Mouse (Mus musculus) adrenal gland (tissue): ENCODE data around the gene Klhl25.
"Not testable (repeated sequence)": the region's sequence is repeated elsewhere in the genome, so short reads cannot be mapped to it uniquely, and the experiment has no call there.

ENCODE experiments used
- intact Hi-C: fragments of 180-260 bp; cut with DNase I; formaldehyde crosslinking; loops from one replicate; pipeline ENCODE4 v1.15.1; 2025
- long read RNA-seq, 2 experiments: library from polyadenylated mRNA; unstranded; transcript quantifications; one replicate each; pipeline ENCODE4 v2.0.0; 2020; ENCODE audit warnings: borderline replicate concordance in 1 of 2; ENCODE audit not compliant: insufficient replicate concordance in 1 of 2

The Klhl25 gene
- long read RNA-seq, experiment 1, partial matches to known transcripts, result 4 of 8 reads
- long read RNA-seq, experiment 1, other reads (novel, unspliced or antisense), result 0 of 8 reads
- long read RNA-seq, experiment 2, partial matches to known transcripts, result 0 of 2 reads
- long read RNA-seq, experiment 2, other reads (novel, unspliced or antisense), result 1 of 2 reads

DNA sequence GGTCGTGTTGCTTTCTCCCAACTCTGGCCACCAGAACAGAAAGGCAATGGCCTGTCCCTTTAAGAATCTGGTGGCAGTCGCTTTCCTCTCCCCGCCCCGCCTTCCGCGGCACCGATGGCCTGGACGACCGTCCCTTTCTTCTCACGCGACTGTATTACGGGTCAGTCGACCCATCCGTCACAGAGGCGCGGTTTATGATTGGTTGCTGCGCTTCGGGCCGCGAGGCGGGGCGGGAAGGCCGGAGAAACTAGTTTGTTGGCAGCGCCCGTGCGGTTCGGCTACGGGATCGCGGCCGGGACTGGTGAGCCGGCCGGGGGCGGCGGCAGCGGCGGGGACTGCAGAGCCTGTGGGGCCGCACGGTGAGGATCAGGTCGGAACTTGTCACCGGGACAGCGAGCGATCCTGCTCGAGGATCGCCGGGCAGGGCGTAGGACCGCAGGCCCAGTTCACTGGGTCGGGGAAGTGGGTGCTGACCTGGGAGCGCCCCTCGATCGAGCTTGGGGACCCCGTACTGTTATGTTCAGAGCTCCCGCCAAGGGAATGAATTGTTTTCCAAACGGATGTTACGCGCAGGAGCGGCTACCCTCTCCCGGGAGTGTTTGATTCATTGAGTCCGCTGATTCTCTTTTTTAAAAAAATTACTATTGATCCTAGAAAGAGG is at the start of gene Klhl25:
TSS of gene Klhl25 (plus strand) at position 196 of the 661 bp plus-strand sequence.
- intact Hi-C loops, result loop anchor here (5.0 kb wide), 1 partner anchor 34 kb away; no protein-coding TSS in a partner anchor

DNA sequence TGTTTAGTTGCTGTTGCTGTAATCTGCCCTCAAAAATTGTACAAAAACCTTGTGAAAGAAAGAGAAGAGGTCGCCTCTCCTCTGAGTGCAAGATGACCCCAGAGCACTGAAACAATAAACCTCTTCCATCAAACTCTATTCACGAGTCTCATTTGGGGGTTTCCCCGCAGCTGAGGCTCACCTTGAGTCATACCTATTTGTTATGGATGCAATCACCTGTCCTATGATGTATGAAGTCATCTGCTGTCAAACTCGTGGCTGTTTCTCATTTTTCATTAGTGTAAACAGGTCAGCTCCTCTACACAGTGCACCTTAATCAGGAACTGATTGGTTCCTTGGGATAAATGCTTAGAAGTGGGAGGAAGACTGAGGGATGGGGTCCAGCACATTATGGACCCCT is 47.6 kb upstream of the Klhl25 start:
- intact Hi-C loops, result no loop called here

- intact Hi-C loops, result loop anchor here (1.0 kb wide), 1 partner anchor 62 kb away; no protein-coding TSS in a partner anchor
These were observed 47.1 kb upstream of the Klhl25 start for GRCm38 (mm10) chr7:75801022-75801421.

DNA sequence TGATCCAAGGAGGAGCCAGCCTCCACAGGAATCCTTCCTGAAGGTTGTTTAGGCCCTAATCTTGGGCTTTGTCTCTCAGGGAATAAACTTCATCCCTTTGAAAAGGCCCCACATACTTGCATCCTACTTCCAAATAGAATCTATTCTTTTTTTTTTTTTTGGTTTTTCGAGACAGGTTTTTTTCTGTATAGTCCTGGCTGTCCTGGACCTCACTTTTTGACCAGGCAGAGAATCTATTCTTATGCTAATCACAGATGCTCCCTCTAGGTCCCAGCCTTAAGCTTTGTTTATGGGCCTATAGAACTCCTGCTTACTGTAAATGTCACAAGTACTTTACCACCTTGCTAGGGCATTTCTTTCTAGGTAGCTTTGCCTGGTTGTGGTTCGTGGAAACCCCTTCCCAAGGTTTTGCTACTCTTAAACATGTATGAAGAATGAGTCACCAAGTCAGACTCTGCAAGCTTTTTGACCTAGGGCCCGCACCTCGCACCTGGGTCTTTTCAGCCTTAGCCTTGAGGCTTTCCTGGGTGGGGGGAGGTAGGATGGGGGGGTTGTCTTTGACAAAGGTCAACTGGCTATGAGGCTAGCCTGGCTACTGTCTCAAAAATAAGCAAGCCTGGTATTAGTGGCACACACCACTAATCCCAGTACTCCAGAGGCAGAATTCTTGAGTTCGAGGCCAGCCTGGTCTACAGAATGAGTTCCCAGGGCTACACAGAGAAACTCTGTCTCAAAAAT is 46.3 kb upstream of the Klhl25 start:
- intact Hi-C loops, result loop anchor here (1.0 kb wide), 1 partner anchor 62 kb away; no protein-coding TSS in a partner anchor

DNA sequence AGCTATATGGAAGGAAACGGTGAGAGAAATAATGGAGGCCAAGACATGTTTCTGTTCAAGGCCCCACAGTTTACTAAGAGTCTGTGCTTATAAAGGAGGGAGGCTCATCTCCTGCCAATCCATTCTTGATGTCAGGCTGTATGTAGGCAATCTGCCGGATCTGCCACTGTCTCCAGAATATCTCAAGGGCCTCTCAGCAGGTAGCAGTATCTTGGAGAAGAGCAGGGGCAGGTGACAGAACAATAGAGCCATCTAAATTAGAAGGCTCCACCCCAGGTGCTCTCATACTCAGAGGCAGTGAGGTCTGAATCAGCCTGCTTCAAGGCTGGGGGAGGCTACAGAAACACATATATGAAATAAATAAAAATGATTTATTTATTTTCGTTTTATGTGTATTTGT is 45.2 kb upstream of the Klhl25 start:
- intact Hi-C loops, result no loop called here

GRCm38 (mm10) chr7:75806161-75806560 is 41.9 kb upstream of the Klhl25 start:
- intact Hi-C loops, result no loop called here

GRCm38 (mm10) chr7:75806711-75807110 is 41.4 kb upstream of the Klhl25 start:
- intact Hi-C loops, result no loop called here

DNA sequence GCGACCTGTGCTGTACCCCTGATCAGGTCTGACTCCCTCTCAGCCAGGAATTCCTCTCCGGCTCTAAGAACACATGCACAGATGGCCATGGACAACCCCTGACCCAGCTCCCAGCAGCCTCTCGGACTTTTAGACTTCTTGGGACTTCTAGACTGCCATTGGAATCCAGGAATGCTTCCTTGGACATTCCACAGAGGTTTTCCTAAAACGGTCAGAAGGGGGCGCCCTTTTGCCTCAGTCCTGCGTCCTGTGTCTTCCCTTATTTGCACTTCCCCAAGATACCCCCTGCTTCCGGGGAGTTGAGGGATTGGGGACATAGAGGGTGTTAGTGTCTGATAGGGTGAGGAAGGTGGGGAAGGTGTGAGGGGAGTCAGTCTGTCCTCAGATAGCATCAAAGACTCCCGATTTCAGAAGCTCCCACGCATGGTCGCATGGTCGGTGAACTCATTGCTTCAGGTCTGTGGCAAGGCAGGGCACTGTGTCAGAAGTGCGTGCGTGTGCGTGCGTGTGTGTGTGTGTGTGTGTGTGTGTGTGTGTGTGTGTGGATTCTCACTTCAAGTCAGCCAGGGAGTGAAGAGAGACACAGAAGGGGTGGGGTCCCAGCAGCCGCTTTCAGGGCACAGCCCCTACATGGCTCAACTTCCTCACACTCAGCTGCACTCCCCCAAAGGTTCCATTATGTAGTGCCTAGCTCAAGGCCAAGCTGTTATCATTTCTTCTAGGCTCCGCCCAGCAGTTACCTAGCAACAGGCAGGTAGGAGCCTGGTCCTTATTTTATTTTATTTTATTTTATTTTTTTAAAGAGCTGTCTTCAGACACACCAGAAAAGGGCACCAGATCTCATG is 40.4 kb upstream of the Klhl25 start:
- intact Hi-C loops, result no loop called here

GRCm38 (mm10) chr7:75820687-75821086 is 27.4 kb upstream of the Klhl25 start:
- intact Hi-C loops, result no loop called here

DNA sequence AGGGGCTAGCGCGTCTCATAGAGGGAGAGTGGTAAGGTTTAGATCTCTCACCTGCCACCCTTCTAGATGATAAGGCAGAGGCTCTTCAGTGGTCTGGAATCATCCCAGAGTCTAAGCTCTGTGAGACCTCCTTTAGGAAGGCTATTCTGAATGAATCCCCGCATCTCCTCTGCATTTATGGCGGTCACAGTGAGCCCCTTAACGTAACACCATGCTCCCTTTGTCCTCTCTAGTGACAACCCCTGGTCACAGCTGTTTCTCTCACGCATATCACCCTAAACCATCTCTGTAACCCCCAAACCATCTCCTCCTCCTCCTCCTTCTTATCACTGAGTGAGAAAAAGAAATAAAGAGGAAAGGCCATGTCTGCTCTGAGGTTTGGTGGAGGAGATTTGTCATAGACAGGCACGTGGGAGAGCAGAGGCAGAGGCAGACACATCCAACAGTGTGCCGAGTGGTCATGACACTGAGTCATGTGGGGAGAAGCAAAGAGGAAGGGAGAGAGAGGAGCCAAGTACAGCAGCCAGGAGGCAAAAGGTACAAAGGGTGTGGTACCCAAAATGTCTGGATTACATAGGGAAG is 25.9 kb upstream of the Klhl25 start:
- intact Hi-C loops, result no loop called here

DNA sequence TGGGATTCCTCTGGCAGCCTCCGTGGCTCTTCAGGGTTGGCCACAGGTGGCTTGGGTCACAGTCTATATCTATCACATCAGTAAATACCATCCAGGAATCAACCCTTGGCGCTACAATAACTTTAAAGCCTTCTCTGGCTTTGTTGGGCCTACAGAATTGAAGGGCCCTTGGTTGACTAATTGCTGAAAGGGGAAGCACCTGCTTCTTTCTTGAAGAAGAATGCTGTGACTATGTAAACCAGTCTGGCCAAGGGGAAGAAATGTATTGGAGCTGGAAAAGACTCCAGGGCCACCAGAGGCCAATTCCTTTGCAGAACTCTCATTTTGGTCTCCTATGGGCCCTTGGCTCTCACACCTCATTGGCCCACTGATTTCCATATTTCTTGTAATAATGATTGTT is 25.0 kb upstream of the Klhl25 start:
- intact Hi-C loops, result no loop called here

DNA sequence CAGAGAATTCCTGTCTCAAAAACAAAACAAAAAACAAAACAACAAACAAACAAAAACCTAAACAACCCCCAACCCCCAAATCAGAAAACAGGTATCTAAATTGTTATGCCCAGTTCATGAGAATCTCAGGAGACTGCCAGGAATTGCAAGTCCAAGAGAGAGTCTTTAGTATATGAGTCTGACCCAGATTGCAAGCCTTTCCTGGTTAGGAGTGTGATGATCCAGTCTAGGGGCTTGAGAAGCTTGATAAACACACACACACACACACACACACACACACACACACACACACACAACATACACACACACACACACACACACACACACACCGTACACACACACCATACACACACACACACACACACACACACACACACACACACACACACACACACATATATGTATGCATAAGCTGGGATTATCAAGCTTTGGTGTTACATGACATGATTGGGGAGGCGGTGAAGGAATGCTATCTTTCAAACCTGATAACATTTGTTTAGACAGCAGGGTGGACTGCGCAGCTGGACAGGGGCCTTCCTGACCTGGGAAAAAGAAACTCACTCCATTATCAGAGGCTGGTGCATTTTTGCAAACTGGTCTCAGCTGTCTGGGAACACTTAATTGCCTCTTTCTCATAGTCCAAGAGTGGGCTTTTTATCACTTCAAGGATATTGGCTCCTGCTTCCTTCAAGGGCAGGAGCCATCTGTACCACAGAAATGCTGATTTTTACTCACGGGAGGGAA is 21.6 kb upstream of the Klhl25 start:
- intact Hi-C loops, result loop anchor here (5.0 kb wide), 1 partner anchor 79 kb away; no protein-coding TSS in a partner anchor

DNA sequence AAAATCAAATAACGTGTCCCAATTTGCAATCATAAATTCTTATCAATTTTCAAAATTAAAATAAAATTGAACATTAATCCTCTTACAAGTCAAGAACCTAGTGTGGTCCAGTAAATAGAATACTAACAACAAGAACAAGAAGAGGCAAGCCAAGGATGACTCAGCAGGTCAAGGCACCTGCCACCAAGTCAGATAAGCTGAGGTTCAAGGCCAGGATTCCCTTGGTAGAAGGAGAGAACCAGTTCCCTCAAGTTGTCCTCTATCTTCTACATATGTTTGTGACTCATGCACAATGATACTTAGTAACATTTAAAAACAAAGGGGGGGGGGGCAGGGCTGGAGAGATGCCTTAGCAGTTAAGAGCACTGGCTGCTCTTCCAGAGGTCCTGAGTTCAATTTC is 20.8 kb upstream of the Klhl25 start:
- intact Hi-C loops, result loop anchor here (5.0 kb wide), 1 partner anchor 80 kb away; no protein-coding TSS in a partner anchor

DNA sequence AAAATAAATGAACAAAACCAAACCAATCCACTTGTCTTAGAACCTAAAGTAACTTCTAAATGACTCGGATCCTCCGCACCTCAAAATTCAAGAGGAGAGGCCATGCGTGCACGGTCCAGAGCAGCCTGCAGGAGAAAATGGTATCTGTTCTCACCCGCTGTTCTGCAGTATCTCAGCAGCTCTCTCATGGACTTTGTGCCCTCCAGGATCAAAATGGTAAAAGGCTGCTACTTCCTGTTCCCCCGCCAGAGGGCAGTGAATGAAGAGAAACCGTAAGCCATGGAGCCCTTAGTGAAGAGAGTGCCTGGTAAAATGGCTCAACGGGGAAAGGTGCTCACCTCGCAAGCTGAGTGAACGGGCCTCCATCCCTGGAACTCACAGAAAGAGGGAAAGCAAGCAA is 20.3 kb upstream of the Klhl25 start:
- intact Hi-C loops, result loop anchor here (1.0 to 5.0 kb wide), 2 partner anchors 52 to 81 kb away; no protein-coding TSS in a partner anchor

DNA sequence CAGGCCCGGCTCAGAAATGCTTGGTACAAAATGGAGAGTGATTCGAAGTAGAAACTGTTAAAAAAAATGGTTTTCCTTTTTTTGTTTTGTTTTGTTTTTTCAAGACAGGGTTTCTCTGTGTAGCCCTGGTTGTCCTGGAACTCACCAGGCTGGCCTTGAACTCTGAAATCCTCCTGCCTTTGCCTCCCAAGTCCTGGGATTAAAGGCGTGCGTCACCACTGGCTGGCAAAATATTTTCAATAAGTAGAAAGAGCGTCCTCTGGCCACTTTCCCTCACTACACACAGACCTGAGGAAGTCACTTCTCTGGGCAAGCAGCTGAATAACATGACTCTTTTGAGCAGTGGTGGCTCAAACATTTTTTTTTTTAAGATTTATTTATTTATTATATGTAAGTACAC is 19.6 kb upstream of the Klhl25 start:
- intact Hi-C loops, result loop anchor here (1.0 to 5.0 kb wide), 2 partner anchors 52 to 81 kb away; no protein-coding TSS in a partner anchor

- intact Hi-C loops, result no loop called here
These were observed 17.7 kb upstream of the Klhl25 start for GRCm38 (mm10) chr7:75830251-75831060.

DNA sequence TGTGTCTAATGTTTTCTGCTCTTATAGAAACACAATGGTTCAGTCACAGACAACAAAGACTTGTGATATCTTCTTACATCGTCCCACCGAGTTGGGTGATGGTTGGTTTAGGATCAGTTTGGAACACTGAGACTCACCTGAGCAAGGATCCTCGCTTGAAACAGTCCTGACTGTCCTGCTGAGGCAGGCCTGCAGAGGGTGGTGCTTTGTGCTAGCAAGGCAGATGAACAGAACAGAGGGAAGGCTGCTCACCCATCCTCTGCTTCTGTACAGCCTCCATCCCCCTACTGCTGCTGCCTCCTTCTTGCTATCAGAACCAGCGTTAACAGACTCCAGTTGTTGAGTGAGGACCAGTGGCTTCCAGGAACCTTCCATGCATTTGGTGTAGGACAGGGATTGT is 14.2 kb upstream of the Klhl25 start:
- intact Hi-C loops, result not testable (repeated sequence)

DNA sequence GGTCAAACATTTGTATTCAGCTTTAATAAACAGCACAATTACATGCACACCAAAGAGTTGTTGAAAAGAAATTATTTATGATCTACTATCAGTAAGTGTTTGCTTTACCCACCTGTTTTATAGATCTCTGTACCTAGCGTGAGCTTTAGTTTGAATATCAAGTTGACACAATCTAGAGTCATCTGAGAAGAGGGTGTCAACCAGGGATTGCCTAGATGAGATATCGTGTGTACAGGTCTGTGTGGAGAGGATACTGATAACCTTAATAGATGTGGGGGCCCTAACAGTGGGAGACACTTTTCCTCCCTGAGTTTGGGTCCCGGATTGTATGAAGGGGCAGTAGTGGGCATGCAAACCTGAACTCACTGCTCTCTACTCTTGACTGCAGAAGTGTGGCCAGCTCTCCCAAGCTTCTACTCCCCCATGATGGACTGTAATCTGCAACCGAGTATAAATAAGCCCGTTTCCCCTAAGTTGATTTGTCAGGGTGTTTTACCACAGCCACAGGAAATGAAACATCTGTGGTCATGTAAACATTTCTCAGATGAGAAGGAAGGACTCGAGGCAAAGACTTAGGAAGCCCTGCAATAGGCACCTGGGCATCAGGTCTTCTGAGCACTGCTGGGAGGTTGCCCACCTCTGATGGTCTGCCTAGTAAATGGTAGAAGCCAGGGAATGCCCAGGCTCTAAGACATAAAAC is 13.0 kb upstream of the Klhl25 start:
- intact Hi-C loops, result not testable (repeated sequence)

- intact Hi-C loops, result no loop called here
These were observed 8.0 kb upstream of the Klhl25 start for GRCm38 (mm10) chr7:75840071-75840470.
